Mouse (Mus musculus) G1E (cell line): ENCODE measurements around the gene Clec18a. TPM values are rescaled to one million over a fixed set of nuclear protein-coding genes. Genes with fewer than 3 reads are reported as not detected.

Source experiments
- ATAC-seq: 2 replicates; pipeline ENCODE4 v1.8.0; 2016; ENCODE audit warnings: mild to moderate bottlenecking; ENCODE audit not compliant: insufficient number of reproducible peaks, poor library complexity, low FRiP score, severe bottlenecking; ENCODE audit errors: extremely low read depth
- DNase-seq: peaks from one replicate; pipeline ENCODE4 v3.0.0; 2012; ENCODE audit warnings: low spot score
- H3K27me3 ChIP-seq: 2 replicates; pipeline ENCODE4 v1.6.1; 2012; ENCODE audit warnings: mild to moderate bottlenecking, low read length, inconsistent platforms; ENCODE audit not compliant: insufficient read depth
- H3K36me3 ChIP-seq: replicated peaks from 2 replicates; pipeline ENCODE3; 2012; ENCODE audit warnings: mild to moderate bottlenecking, inconsistent platforms
- H3K4me1 ChIP-seq: 2 replicates; pipeline ENCODE4 v1.6.1; 2012; ENCODE audit warnings: low read depth, low read length, inconsistent platforms, mixed read lengths; ENCODE audit not compliant: insufficient read depth
- H3K4me3 ChIP-seq: 2 replicates; pipeline ENCODE4 v1.5.1; 2012; ENCODE audit warnings: low read depth, mild to moderate bottlenecking, inconsistent platforms, low read length, moderate library complexity, mixed read lengths
- H3K9me3 ChIP-seq: replicated peaks from 2 replicates; pipeline ENCODE4 v1.6.1; 2012; ENCODE audit warnings: inconsistent platforms
- CTCF ChIP-seq: IDR thresholded peaks from 2 replicates; pipeline ENCODE4 v1.5.1; 2012; ENCODE audit warnings: low read depth, low read length, inconsistent platforms, mixed read lengths
- GATA1 ChIP-seq: IDR thresholded peaks from 2 replicates; pipeline ENCODE4 v1.6.1; 2012; ENCODE audit warnings: borderline replicate concordance, low read length, inconsistent platforms, mixed read lengths
- GATA2 ChIP-seq: IDR thresholded peaks from 2 replicates; pipeline ENCODE4 v1.6.1; 2012; ENCODE audit warnings: low read depth, low read length, inconsistent platforms, borderline replicate concordance
- POLR2AphosphoS5 ChIP-seq: IDR thresholded peaks from 2 replicates; pipeline ENCODE4 v1.6.1; 2012; ENCODE audit warnings: low read depth, low read length, inconsistent platforms; ENCODE audit not compliant: insufficient replicate concordance
- TAL1 ChIP-seq: conservative IDR thresholded peaks from 2 replicates; pipeline ENCODE4 v1.6.1; 2012; ENCODE audit warnings: low read depth, low read length, inconsistent platforms, mixed read lengths
- polyA plus RNA-seq: library from polyadenylated mRNA; stranded (reverse); fragments of >175 nt; gene quantifications from 2 replicates; pipeline ENCODE4 v1.2.3, GENCODE M21; 2012
- total RNA-seq, 2 experiments: library from RNA; stranded (forward) in 1 of 2; stranded (reverse) in 1 of 2; fragments of 200-1000 nt in 1 of 2; fragments of >200 nt in 1 of 2; fragmentation: Nextera tagmentation in 1 of 2; gene quantifications; 2 replicates each; pipeline ENCODE4 v1.2.3; 2014 to 2017

Clec18a gene
- total and polyA plus RNA-seq, 3 experiments, result 0.05 TPM; not detected in 2

GRCm38 (mm10) chr8:111056691-111057293 lies 35.4 kb downstream of the Clec18a start:
- ATAC-seq (no peak), DNase-seq (peak; percentile 43)
- peaks cover 71% of the 10 kb centered on the region for H3K36me3 ChIP-seq
- peaks cover 58% of the 10 kb centered on the region for H3K4me1 ChIP-seq
- H3K9me3 ChIP-seq, result no peaks in the 10 kb centered on the region
- H3K27me3 ChIP-seq, result peaks cover 12% of the 10 kb centered on the region
- no peak for TF ChIP-seq GATA2
- no peak for TF ChIP-seq POLR2AphosphoS5
- TF ChIP-seq GATA1, result no peak
- TF ChIP-seq TAL1, result no peak
- no peak for TF ChIP-seq CTCF
- peak overlapping the region; percentile 96 for H3K4me3 ChIP-seq

GRCm38 (mm10) chr8:111056158-111056663 lies 36.0 kb downstream of the Clec18a start, which contains the start of gene Exosc6:
Gene Exosc6 (plus strand): TSS chr8:111056339.
- TF ChIP-seq GATA2, result no peak
- no peak for TF ChIP-seq TAL1
- peak; percentile 79 for TF ChIP-seq CTCF
- no peak for TF ChIP-seq POLR2AphosphoS5
- TF ChIP-seq GATA1, result no peak
- DNase-seq (peak; percentile 87), ATAC-seq (peak; percentile 90)
- no peaks in the 10 kb centered on the region for H3K9me3 ChIP-seq
- H3K4me1 ChIP-seq, result peaks cover 54% of the 10 kb centered on the region
- H3K4me3 ChIP-seq, result peak within 1 kb of the TSS; percentile 96
- H3K36me3 ChIP-seq, result peaks cover 76% of the 10 kb centered on the region
- H3K27me3 ChIP-seq, result peaks cover 9% of the 10 kb centered on the region

- no peaks in the 10 kb centered on the region for H3K9me3 ChIP-seq
- ATAC-seq, result no peak
- DNase-seq, result no peak
- H3K36me3 ChIP-seq, result peaks cover 82% of the 10 kb centered on the region
- TF ChIP-seq POLR2AphosphoS5 (no peak), GATA2 (no peak), GATA1 (no peak), TAL1 (no peak), CTCF (no peak)
- H3K27me3 ChIP-seq, result peaks cover 5% of the 10 kb centered on the region; the same call in 1 of the 2 replicates
- H3K4me1 ChIP-seq, result peaks cover 48% of the 10 kb centered on the region
- no peak overlapping the region; the same call in 1 of the 2 replicates for H3K4me3 ChIP-seq
Measured at GRCm38 (mm10) chr8:111055661-111056060, 36.6 kb downstream of the Clec18a start.

- no peak for ATAC-seq
- Histone ChIP-seq H3K4me1 (peaks cover 45% of the 10 kb centered on the region), H3K4me3 (peak overlapping the region; percentile 34; the same call in 1 of the 2 replicates)
Measured at GRCm38 (mm10) chr8:111055031-111055634, 37.1 kb downstream of the Clec18a start.

GRCm38 (mm10) chr8:111053827-111054518 lies 38.3 kb downstream of the Clec18a start:
- TF ChIP-seq CTCF, result no peak
- TF ChIP-seq POLR2AphosphoS5, result no peak
- Histone ChIP-seq H3K9me3 (no peaks in the 10 kb centered on the region), H3K4me1 (peaks cover 38% of the 10 kb centered on the region), H3K36me3 (peaks cover 94% of the 10 kb centered on the region), H3K27me3 (no peaks in the 10 kb centered on the region), H3K4me3 (no peak overlapping the region)
- ATAC-seq (no peak), DNase-seq (no peak)

More at GRCm38 (mm10) chr8:111055031-111055634, 37.1 kb downstream of the Clec18a start:
- Histone ChIP-seq H3K36me3 (peaks cover 87% of the 10 kb centered on the region), H3K27me3 (peaks cover under 1% of the 10 kb centered on the region; the same call in 1 of the 2 replicates), H3K9me3 (no peaks in the 10 kb centered on the region)
- no peak for DNase-seq
- no peak for TF ChIP-seq CTCF
- TF ChIP-seq GATA1, result no peak
- no peak for TF ChIP-seq POLR2AphosphoS5
- TF ChIP-seq GATA2, result no peak
- no peak for TF ChIP-seq TAL1

- H3K4me1 ChIP-seq, result peaks cover 8% of the 10 kb centered on the region
- no peaks in the 10 kb centered on the region for H3K27me3 ChIP-seq
- H3K36me3 ChIP-seq, result peaks cover 100% of the 10 kb centered on the region
- H3K4me3 ChIP-seq, result no peak overlapping the region
- TF ChIP-seq GATA1 (no peak), TAL1 (no peak), CTCF (no peak), GATA2 (no peak), POLR2AphosphoS5 (no peak)
- H3K9me3 ChIP-seq, result no peaks in the 10 kb centered on the region
- ATAC-seq (no peak), DNase-seq (no peak)
Measured at GRCm38 (mm10) chr8:111049106-111049505, 43.1 kb downstream of the Clec18a start.
